Mouse (Mus musculus) kidney, postnatal 0 days (tissue): ENCODE measurements around the gene 4922502D21Rik. TPM values are rescaled to one million over a fixed set of nuclear protein-coding genes. Genes with fewer than 3 reads are reported as not detected.

Experiments used
- ATAC-seq: fragments of 200-750 bp; cut with Nextera tagmentation; replicated peaks from 2 replicates; pipeline ENCODE4 v1.8.0; 2017; ENCODE audit warnings: low read depth, moderate number of reproducible peaks, moderate TSS enrichment, moderate library complexity; ENCODE audit not compliant: low FRiP score
- DNase-seq: peaks from one replicate; pipeline ENCODE4 v3.0.0-alpha.2; 2016; ENCODE audit warnings: low spot score
- H3K27ac ChIP-seq: fragments of 300-500 bp; sonication (generic); 2 replicates; pipeline ENCODE4 v1.5.1; 2014; ENCODE audit warnings: mild to moderate bottlenecking
- H3K27me3 ChIP-seq: fragments of 300-500 bp; sonication (generic); 2 replicates; pipeline ENCODE4 v1.6.1; 2014; ENCODE audit warnings: low read length, mixed read lengths; ENCODE audit not compliant: insufficient read depth
- H3K36me3 ChIP-seq: fragments of 300-500 bp; sonication (generic); 2 replicates; pipeline ENCODE4 v1.6.1; 2014; ENCODE audit warnings: low read length, mixed read lengths; ENCODE audit not compliant: insufficient read depth
- H3K4me1 ChIP-seq: fragments of 300-500 bp; sonication (generic); replicated peaks from 2 replicates; pipeline ENCODE4 v1.6.1; 2014; ENCODE audit warnings: antibody characterized with exemption, low read length, mixed read lengths; ENCODE audit not compliant: insufficient read depth
- H3K4me2 ChIP-seq: fragments of 300-500 bp; sonication (generic); 2 replicates; pipeline ENCODE4 v1.6.1; 2014; ENCODE audit warnings: mild to moderate bottlenecking, low read length, moderate library complexity, mixed read lengths
- H3K4me3 ChIP-seq: fragments of 300-500 bp; sonication (generic); replicated peaks from 2 replicates; pipeline ENCODE4 v1.5.1; 2014; ENCODE audit warnings: low read depth, low read length
- H3K9ac ChIP-seq: fragments of 300-500 bp; sonication (generic); 2 replicates; pipeline ENCODE4 v1.6.1; 2014; ENCODE audit warnings: low read depth, low read length
- H3K9me3 ChIP-seq: fragments of 300-500 bp; sonication (generic); replicated peaks from 2 replicates; pipeline ENCODE4 v1.6.1; 2016; ENCODE audit warnings: low read length, inconsistent platforms, mixed read lengths
- CTCF ChIP-seq: IDR thresholded peaks from 2 replicates; pipeline ENCODE4 v1.5.1; 2016; ENCODE audit warnings: antibody characterized with exemption, low read depth, mild to moderate bottlenecking, moderate library complexity
- WGBS: fragments of 180-500 bp; shearing (Covaris S2); extraction: QIAGEN DNeasy Blood & Tissue Kit; methylation state at CpG from one replicate; pipeline ENCODE4 v1.1.7; 2014; 5-methylcytosine and 5-hydroxymethylcytosine counted together
- polyA plus RNA-seq: library from polyadenylated mRNA; unstranded; fragments of >200 nt; fragmentation: Nextera tagmentation; extraction: Ambion mirVana; gene quantifications from 2 replicates; pipeline ENCODE4 v1.2.1, GENCODE M21; 2015

Gene 4922502D21Rik
- polyA plus RNA-seq, 1 experiment from 2014 or later, result not detected

DNA sequence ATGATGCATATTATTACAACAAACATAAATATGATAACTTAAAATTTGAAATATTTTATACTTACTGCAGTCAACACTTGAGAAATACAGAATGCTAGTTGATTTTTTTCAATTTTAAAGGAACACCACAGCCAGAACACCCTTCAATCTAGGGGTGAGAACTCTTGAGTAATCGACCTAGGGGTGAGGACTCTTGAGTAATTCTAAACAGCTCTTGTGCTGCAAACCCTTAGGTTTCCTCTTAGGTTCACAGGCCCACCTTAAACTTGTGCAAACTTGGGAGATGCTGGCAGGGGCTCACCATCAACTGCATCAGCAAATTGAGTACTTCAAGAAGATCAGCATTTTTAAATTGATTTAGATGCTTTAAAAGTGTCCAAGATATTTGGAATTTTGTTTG, 6.2 kb upstream of the 4922502D21Rik start:
- Histone ChIP-seq H3K4me1 (no peaks in the 10 kb centered on the region), H3K4me3 (no peak overlapping the region), H3K36me3 (no peaks in the 10 kb centered on the region), H3K27ac (no peak overlapping the region), H3K9ac (no peak overlapping the region), H3K4me2 (no peak overlapping the region), H3K9me3 (no peaks in the 10 kb centered on the region), H3K27me3 (no peaks in the 10 kb centered on the region)
- 64% methylated on average over 1 of the region's 1 CpGs for WGBS
- DNase-seq (no peak), ATAC-seq (no peak)
- TF ChIP-seq CTCF, result no peak

DNA sequence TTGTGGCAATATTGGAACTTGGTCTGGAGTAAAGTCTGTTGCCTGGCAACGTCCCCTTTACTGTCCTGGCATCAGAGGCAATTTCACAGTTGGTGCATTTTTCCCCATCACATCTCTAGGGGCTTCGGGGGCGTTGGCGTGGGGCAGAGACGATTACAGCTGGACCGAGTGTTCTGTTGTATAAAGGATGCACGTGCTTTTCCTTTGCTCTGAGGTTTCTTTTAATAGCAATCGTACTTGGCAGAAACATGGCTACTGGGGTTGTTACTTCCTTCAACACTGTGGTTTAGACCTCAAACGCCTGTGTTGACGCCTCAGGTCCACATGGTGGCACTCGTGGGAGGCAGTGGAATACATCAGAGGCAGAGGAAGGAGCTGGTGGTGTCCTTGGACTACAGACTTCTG, 2.1 kb upstream of the 4922502D21Rik start:
- peak; percentile 85 for TF ChIP-seq CTCF
- H3K27ac ChIP-seq, result no peak overlapping the region
- no peaks in the 10 kb centered on the region for H3K9me3 ChIP-seq
- no peaks in the 10 kb centered on the region for H3K36me3 ChIP-seq
- peak overlapping the region; percentile 11; the same call in 1 of the 2 replicates for H3K4me2 ChIP-seq
- no peak overlapping the region for H3K4me3 ChIP-seq
- ATAC-seq, result no peak
- peak; percentile 80 for DNase-seq
- WGBS, result 21% methylated on average over 11 of the region's 11 CpGs
- no peaks in the 10 kb centered on the region for H3K4me1 ChIP-seq
- H3K9ac ChIP-seq, result no peak overlapping the region
- H3K27me3 ChIP-seq, result no peaks in the 10 kb centered on the region

DNA sequence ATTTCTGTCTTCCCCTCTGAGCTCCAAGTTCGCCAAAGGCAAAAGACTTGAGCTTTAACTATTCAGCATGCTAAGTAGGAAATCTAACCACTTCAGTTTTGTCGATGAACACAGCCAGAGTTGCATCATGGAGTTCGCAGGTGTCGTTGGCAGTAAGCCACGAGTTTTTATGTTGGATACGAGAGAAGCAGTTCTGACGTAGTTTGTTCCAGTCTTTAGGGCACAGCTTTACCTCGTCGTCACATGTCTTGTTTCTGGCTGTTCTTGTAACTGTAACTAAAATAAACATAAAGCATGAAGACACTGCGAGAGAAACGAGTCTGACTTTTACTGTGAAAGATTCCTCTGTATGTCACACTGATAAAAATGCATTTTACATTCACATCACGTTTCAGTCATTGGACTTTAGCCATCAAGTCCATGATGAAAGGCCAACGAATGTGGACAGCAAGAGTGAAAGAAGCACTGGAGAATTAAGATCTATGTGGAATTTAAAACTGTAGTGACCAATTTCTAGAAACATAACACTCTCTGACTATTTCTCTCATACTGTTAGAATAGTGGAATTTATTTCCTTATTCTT, 4.9 kb downstream of the 4922502D21Rik start:
- H3K27me3 ChIP-seq, result no peaks in the 10 kb centered on the region
- no peaks in the 10 kb centered on the region for H3K9me3 ChIP-seq
- no peak overlapping the region for H3K4me3 ChIP-seq
- H3K36me3 ChIP-seq, result no peaks in the 10 kb centered on the region
- H3K4me1 ChIP-seq, result no peaks in the 10 kb centered on the region
- H3K27ac ChIP-seq, result no peak overlapping the region
- ATAC-seq (no peak), DNase-seq (no peak)
- WGBS, result 44% methylated on average over 13 of the region's 13 CpGs
- H3K9ac ChIP-seq, result no peak overlapping the region
- TF ChIP-seq CTCF, result no peak
- H3K4me2 ChIP-seq, result no peak overlapping the region

- 78% methylated on average over 1 of the region's 1 CpGs for WGBS
- no peak overlapping the region for H3K9ac ChIP-seq
- H3K9me3 ChIP-seq, result no peaks in the 10 kb centered on the region
Observed at GRCm38 (mm10) chr6:129326016-129326415, 5.6 kb downstream of the 4922502D21Rik start.

DNA sequence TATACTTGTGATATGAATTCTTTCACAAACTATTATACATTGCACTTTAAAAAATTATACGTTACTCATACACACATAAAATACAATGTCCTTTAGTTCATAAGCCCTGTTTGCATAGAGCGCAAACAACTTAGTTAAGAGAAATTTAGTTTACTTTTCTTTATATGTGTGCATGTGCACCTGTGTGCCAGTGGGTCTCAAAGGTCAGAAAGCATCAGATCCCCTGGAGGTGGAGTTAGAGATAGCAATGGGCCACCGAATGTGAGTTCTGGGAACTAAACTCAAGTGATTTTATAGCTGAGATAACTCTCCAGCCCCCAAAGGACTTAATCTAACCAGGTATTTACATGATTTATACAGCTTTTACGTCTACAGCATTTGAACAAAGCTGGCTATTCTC, 12.3 kb downstream of the 4922502D21Rik start:
- ATAC-seq, result no peak
- WGBS, result 74% methylated on average over 4 of the region's 4 CpGs

More at GRCm38 (mm10) chr6:129326016-129326415, 5.6 kb downstream of the 4922502D21Rik start:
- Histone ChIP-seq H3K36me3 (no peaks in the 10 kb centered on the region), H3K4me1 (no peaks in the 10 kb centered on the region), H3K27ac (no peak overlapping the region), H3K4me3 (no peak overlapping the region), H3K27me3 (no peaks in the 10 kb centered on the region), H3K4me2 (no peak overlapping the region)
- no peak for ATAC-seq
- DNase-seq, result no peak
- TF ChIP-seq CTCF, result peak; percentile 33; the same call in 1 of the 2 replicates

GRCm38 (mm10) chr6:129318395-129318794, 13.2 kb downstream of the 4922502D21Rik start:
- no peak overlapping the region for H3K4me3 ChIP-seq
- no peaks in the 10 kb centered on the region for H3K27me3 ChIP-seq
- no peak overlapping the region for H3K4me2 ChIP-seq
- no peak for DNase-seq
- 52% methylated on average over 1 of the region's 1 CpGs for WGBS
- no peak overlapping the region for H3K27ac ChIP-seq
- H3K36me3 ChIP-seq, result no peaks in the 10 kb centered on the region
- H3K4me1 ChIP-seq, result no peaks in the 10 kb centered on the region
- H3K9ac ChIP-seq, result no peak overlapping the region
- H3K9me3 ChIP-seq, result no peaks in the 10 kb centered on the region
- no peak for ATAC-seq
- no peak for TF ChIP-seq CTCF

More for the DNA sequence above, 12.3 kb downstream of the 4922502D21Rik start:
- H3K27ac ChIP-seq, result no peak overlapping the region
- H3K4me3 ChIP-seq, result no peak overlapping the region
- no peaks in the 10 kb centered on the region for H3K4me1 ChIP-seq
- DNase-seq, result no peak
- H3K27me3 ChIP-seq, result no peaks in the 10 kb centered on the region
- no peak overlapping the region for H3K9ac ChIP-seq
- H3K9me3 ChIP-seq, result no peaks in the 10 kb centered on the region
- no peak for TF ChIP-seq CTCF
- no peaks in the 10 kb centered on the region for H3K36me3 ChIP-seq
- H3K4me2 ChIP-seq, result no peak overlapping the region

DNA sequence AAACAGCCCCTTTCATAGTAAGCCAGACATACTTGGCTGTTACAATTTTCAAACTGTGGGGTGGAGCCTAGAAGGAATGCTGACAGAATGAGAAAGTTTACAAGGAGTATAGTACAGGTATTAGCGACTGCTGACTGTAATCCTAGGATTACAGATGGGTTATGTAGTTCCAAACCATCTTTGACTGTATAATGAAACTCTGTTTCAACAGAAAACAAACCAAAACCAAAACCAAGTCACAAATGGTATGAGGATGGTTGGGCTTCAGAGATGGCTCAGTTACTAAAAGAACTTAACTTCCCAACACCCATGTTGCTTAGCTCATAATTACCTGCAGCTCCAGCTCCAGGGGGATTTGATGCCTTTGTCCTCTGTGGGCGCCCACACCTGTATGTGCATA, 15.1 kb downstream of the 4922502D21Rik start:
- TF ChIP-seq CTCF, result no peak
- DNase-seq (no peak), ATAC-seq (no peak)
- Histone ChIP-seq H3K27ac (no peak overlapping the region), H3K4me2 (no peak overlapping the region), H3K4me3 (no peak overlapping the region), H3K36me3 (no peaks in the 10 kb centered on the region), H3K9me3 (no peaks in the 10 kb centered on the region), H3K27me3 (no peaks in the 10 kb centered on the region), H3K9ac (no peak overlapping the region), H3K4me1 (no peaks in the 10 kb centered on the region)
- WGBS, result 78% methylated on average over 2 of the region's 2 CpGs
